Mouse (Mus musculus) stomach, postnatal 0 days (tissue): Measurements from ENCODE around the gene Gm42372.

Experiments used
- CTCF ChIP-seq: IDR thresholded peaks from 2 replicates; pipeline ENCODE4 v1.5.1; 2016; ENCODE audit warnings: antibody characterized with exemption, low read depth, mild to moderate bottlenecking, moderate library complexity
- EP300 ChIP-seq: optimal IDR thresholded peaks from 2 replicates; pipeline ENCODE3; 2016; ENCODE audit warnings: antibody characterized with exemption

DNA sequence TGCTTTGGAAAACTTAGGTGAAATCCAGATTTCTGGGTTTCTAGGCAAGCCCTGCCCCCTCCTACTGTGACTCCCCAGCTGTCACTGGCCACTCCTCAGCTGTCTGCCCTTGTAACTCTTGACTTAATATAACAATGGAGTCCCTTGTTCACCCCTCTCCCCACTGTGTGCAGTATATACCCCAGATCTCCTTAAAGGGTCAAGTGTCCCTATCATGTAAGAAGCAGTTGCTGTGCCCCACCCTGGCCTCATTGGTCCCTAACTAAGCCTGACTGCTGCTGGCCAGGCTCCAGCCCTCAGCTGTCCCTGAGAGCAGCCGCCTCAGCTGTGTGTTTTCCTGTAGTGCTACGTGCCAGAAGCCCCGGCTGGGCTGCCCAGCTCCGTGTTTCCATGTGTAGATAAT lies 34.9 kb upstream of the Gm42372 start:
- TF ChIP-seq CTCF = no peak
- TF ChIP-seq EP300 = no peak
